Mouse (Mus musculus) lung, postnatal 0 days (tissue): ENCODE measurements around the gene Lgalsl.

Experiments
- CTCF ChIP-seq: IDR thresholded peaks from 2 replicates; pipeline ENCODE4 v1.5.1; 2016; ENCODE audit warnings: antibody characterized with exemption, mild to moderate bottlenecking
- EP300 ChIP-seq: IDR thresholded peaks from 2 replicates; pipeline ENCODE4 v1.6.1; 2016; ENCODE audit warnings: antibody characterized with exemption, mild to moderate bottlenecking, control low read depth

DNA sequence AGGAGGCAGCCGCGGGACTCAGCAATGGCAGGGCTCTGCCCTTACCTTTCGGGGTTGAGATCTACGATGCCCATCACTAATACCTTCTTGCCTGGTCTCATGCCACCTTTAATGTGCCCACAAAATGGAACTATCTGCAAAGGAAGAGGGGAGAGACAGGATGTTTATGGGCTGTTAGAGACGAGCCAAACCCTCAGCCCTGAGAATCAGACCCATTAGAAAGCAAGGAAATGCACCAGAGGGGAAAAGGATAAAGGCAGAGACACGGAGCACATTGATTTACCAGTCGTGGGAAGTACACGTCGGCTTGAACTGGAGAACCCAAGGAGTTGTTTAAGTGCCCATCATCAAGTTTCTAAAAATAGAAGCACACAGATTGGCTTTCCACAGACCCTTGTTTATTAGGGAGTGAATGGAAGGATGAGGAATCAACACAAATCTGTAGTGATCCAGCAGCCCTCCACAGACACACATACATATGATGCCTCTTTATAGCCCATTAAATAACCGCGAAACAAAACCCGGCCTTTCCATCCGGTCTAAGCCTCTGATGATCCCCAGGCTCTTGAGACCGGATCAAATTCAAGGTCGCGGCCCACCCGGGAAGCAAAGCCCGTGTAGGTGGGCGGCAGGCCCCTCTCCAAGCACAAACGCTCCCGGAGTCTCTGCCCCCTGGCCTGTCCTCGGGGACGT lies 717 bp downstream of the Lgalsl start:
- TF ChIP-seq EP300: no peak
- TF ChIP-seq CTCF: no peak
